Mouse (Mus musculus): ENCODE data around the gene Cbx8. TPM values are rescaled to one million over a fixed set of nuclear protein-coding genes. Genes with fewer than 3 reads are reported as not detected.

Cbx8 gene
- polyA plus RNA-seq, 2 experiments = 6.9 to 12.6 TPM

GRCm38 (mm10) chr11:119000877-119001276 lies 39.9 kb downstream of the Cbx8 start:
- DNase-seq (ENCODE audit: low spot score) = no peak
- H3K9ac ChIP-seq (ENCODE audit: low read depth, low read length, severe bottlenecking) = no peak overlapping the region
- H3K27ac ChIP-seq (replicated peaks; ENCODE audit: low read depth, low read length) = no peak overlapping the region
- no peak overlapping the region for H3K4me2 ChIP-seq (replicated peaks; ENCODE audit: low read depth, low read length, severe bottlenecking)
- no peaks in the 10 kb centered on the region for H3K9me3 ChIP-seq (ENCODE audit: control insufficient read depth, low read length)
- no peak for TF ChIP-seq POLR2A (IDR thresholded peaks at IDR 0.05; ENCODE audit: borderline replicate concordance, extremely low read depth, insufficient read depth, insufficient read length)
- H3K4me1 ChIP-seq (ENCODE audit: control insufficient read depth, insufficient read depth, low read length) = peaks cover 11% of the 10 kb centered on the region
- no peak overlapping the region for H3K4me3 ChIP-seq (replicated peaks; ENCODE audit: low read length)
- WGBS = 63% methylated on average over 2 of the region's 2 CpGs
- no peak for ATAC-seq (ENCODE audit: low FRiP score, low read depth)
- 0 out of 2 replicates have a peak, but pooled peaks cover 6% of the 10 kb centered on the region for H3K27me3 ChIP-seq (ENCODE audit: control insufficient read depth, insufficient read depth, low read length)
- no peaks in the 10 kb centered on the region for H3K36me3 ChIP-seq (ENCODE audit: control insufficient read depth, insufficient read depth, low read length)

GRCm38 (mm10) chr11:118999361-118999804 lies 41.4 kb downstream of the Cbx8 start:
- Histone ChIP-seq H3K36me3 (ENCODE audit: control insufficient read depth, insufficient read depth, low read length) (no peaks in the 10 kb centered on the region), H3K27me3 (ENCODE audit: control insufficient read depth, insufficient read depth, low read length) (0 out of 2 replicates have a peak, but pooled peaks cover 6% of the 10 kb centered on the region), H3K4me2 (replicated peaks; ENCODE audit: low read depth, low read length, severe bottlenecking) (peak overlapping the region; percentile 57), H3K9me3 (ENCODE audit: control insufficient read depth, low read length) (no peaks in the 10 kb centered on the region), H3K4me1 (ENCODE audit: control insufficient read depth, insufficient read depth, low read length) (peaks cover 11% of the 10 kb centered on the region), H3K4me3 (replicated peaks; ENCODE audit: low read length) (peak overlapping the region; percentile 10; the same call in 1 of the 2 replicates), H3K27ac (replicated peaks; ENCODE audit: low read depth, low read length) (no peak overlapping the region), H3K9ac (ENCODE audit: low read depth, low read length, severe bottlenecking) (no peak overlapping the region)
- no peak for ATAC-seq (ENCODE audit: low FRiP score, low read depth)
- WGBS = 6% methylated on average over 26 of the region's 26 CpGs
- TF ChIP-seq POLR2A (IDR thresholded peaks at IDR 0.05; ENCODE audit: borderline replicate concordance, extremely low read depth, insufficient read depth, insufficient read length) = no peak
- no peak for DNase-seq (ENCODE audit: low spot score)

GRCm38 (mm10) chr11:118998540-118999265 lies 42.1 kb downstream of the Cbx8 start:
- Histone ChIP-seq H3K4me2 (replicated peaks; ENCODE audit: low read depth, low read length, severe bottlenecking) (peak overlapping the region; percentile 57), H3K36me3 (ENCODE audit: control insufficient read depth, insufficient read depth, low read length) (no peaks in the 10 kb centered on the region), H3K27ac (replicated peaks; ENCODE audit: low read depth, low read length) (no peak overlapping the region), H3K4me3 (replicated peaks; ENCODE audit: low read length) (peak overlapping the region; percentile 21; the same call in 1 of the 2 replicates), H3K27me3 (ENCODE audit: control insufficient read depth, insufficient read depth, low read length) (0 out of 2 replicates have a peak, but pooled peaks cover 6% of the 10 kb centered on the region), H3K4me1 (ENCODE audit: control insufficient read depth, insufficient read depth, low read length) (peaks cover 11% of the 10 kb centered on the region), H3K9ac (ENCODE audit: low read depth, low read length, severe bottlenecking) (0 out of 2 replicates have a peak overlapping the region, but pooled peaks have one; percentile 25), H3K9me3 (ENCODE audit: control insufficient read depth, low read length) (no peaks in the 10 kb centered on the region)
- DNase-seq (ENCODE audit: low spot score) (peak; percentile 83), ATAC-seq (ENCODE audit: low FRiP score, low read depth) (peak; percentile 68)
- TF ChIP-seq POLR2A (IDR thresholded peaks at IDR 0.05; ENCODE audit: borderline replicate concordance, extremely low read depth, insufficient read depth, insufficient read length) = no peak
- 8% methylated on average over 30 of the region's 30 CpGs for WGBS

GRCm38 (mm10) chr11:118997182-118997581 lies 43.6 kb downstream of the Cbx8 start:
- Histone ChIP-seq H3K4me1 (ENCODE audit: control insufficient read depth, insufficient read depth, low read length) (peaks cover 11% of the 10 kb centered on the region), H3K4me3 (replicated peaks; ENCODE audit: low read length) (no peak overlapping the region), H3K9me3 (ENCODE audit: control insufficient read depth, low read length) (no peaks in the 10 kb centered on the region), H3K27me3 (ENCODE audit: control insufficient read depth, insufficient read depth, low read length) (0 out of 2 replicates have a peak, but pooled peaks cover 6% of the 10 kb centered on the region), H3K27ac (replicated peaks; ENCODE audit: low read depth, low read length) (no peak overlapping the region), H3K36me3 (ENCODE audit: control insufficient read depth, insufficient read depth, low read length) (no peaks in the 10 kb centered on the region), H3K9ac (ENCODE audit: low read depth, low read length, severe bottlenecking) (no peak overlapping the region), H3K4me2 (replicated peaks; ENCODE audit: low read depth, low read length, severe bottlenecking) (no peak overlapping the region)
- ATAC-seq (ENCODE audit: low FRiP score, low read depth) (no peak), DNase-seq (ENCODE audit: low spot score) (no peak)
- no peak for TF ChIP-seq POLR2A (IDR thresholded peaks at IDR 0.05; ENCODE audit: borderline replicate concordance, extremely low read depth, insufficient read depth, insufficient read length)
- WGBS = 60% methylated on average over 3 of the region's 3 CpGs

GRCm38 (mm10) chr11:118995448-118995847 lies 45.3 kb downstream of the Cbx8 start:
- no peak overlapping the region for H3K4me2 ChIP-seq (replicated peaks; ENCODE audit: low read depth, low read length, severe bottlenecking)
- no peak overlapping the region for H3K9ac ChIP-seq (ENCODE audit: low read depth, low read length, severe bottlenecking)
- H3K36me3 ChIP-seq (ENCODE audit: control insufficient read depth, insufficient read depth, low read length) = no peaks in the 10 kb centered on the region
- H3K9me3 ChIP-seq (ENCODE audit: control insufficient read depth, low read length) = no peaks in the 10 kb centered on the region
- ATAC-seq (ENCODE audit: low FRiP score, low read depth) (no peak), DNase-seq (ENCODE audit: low spot score) (no peak)
- H3K4me3 ChIP-seq (replicated peaks; ENCODE audit: low read length) = no peak overlapping the region
- 0 out of 2 replicates have a peak, but pooled peaks cover 6% of the 10 kb centered on the region for H3K27me3 ChIP-seq (ENCODE audit: control insufficient read depth, insufficient read depth, low read length)
- no peak for TF ChIP-seq POLR2A (IDR thresholded peaks at IDR 0.05; ENCODE audit: borderline replicate concordance, extremely low read depth, insufficient read depth, insufficient read length)
- WGBS = 28% methylated on average over 4 of the region's 4 CpGs
- H3K4me1 ChIP-seq (ENCODE audit: control insufficient read depth, insufficient read depth, low read length) = peaks cover 11% of the 10 kb centered on the region
- no peak overlapping the region for H3K27ac ChIP-seq (replicated peaks; ENCODE audit: low read depth, low read length)

Measured in limb, embryonic 14.5 days (tissue).